Mouse (Mus musculus) frontal cortex, postnatal 36 days (tissue): ENCODE results near the gene Strap.

Experiments
- DNase-seq, 2 experiments: peaks; one replicate each; pipeline ENCODE4 v3.0.0; 2022; ENCODE audit warnings: low spot score in 2 of 2

Strap gene

GRCm38 (mm10) chr6:137722220-137722931, 12.5 kb upstream of the Strap start:
- no peak for DNase-seq

GRCm38 (mm10) chr6:137723898-137724297, 11.0 kb upstream of the Strap start:
- DNase-seq: peak in 1 of 2 experiments; percentile 66

- no peak for DNase-seq
Observed at GRCm38 (mm10) chr6:137734460-137734845, 425 bp upstream of the Strap start.

GRCm38 (mm10) chr6:137735671-137736238, 877 bp downstream of the Strap start:
- no peak for DNase-seq

- no peak for DNase-seq
Observed at GRCm38 (mm10) chr6:137740972-137741371, 6.1 kb downstream of the Strap start.

GRCm38 (mm10) chr6:137744700-137745099, 9.8 kb downstream of the Strap start:
- DNase-seq: no peak

GRCm38 (mm10) chr6:137747174-137747928, 12.5 kb downstream of the Strap start:
- DNase-seq: no peak

GRCm38 (mm10) chr6:137751551-137752274, 16.8 kb downstream of the Strap start:
- no peak for DNase-seq

- DNase-seq: no peak
Observed at GRCm38 (mm10) chr6:137752275-137752655, 17.4 kb downstream of the Strap start.

GRCm38 (mm10) chr6:137754056-137754856, 19.4 kb downstream of the Strap start, which contains the start of gene Dera:
TSS of gene Dera (plus strand) at chr6:137754546.
- peak; percentile 17 to 37 for DNase-seq

- no peak for DNase-seq
Observed at GRCm38 (mm10) chr6:137754857-137755232, 20.0 kb downstream of the Strap start.

GRCm38 (mm10) chr6:137756310-137756709, 21.4 kb downstream of the Strap start:
- DNase-seq: peak in 1 of 2 experiments; percentile 46

- no peak for DNase-seq
Observed at GRCm38 (mm10) chr6:137757891-137758290, 23.0 kb downstream of the Strap start.

- peak in 1 of 2 experiments; percentile 29 for DNase-seq
Observed at GRCm38 (mm10) chr6:137759681-137760080, 24.8 kb downstream of the Strap start.

GRCm38 (mm10) chr6:137760966-137761365, 26.1 kb downstream of the Strap start:
- peak; percentile 22 to 28 for DNase-seq

- DNase-seq: no peak
Observed at GRCm38 (mm10) chr6:137764572-137765210, 29.8 kb downstream of the Strap start.

GRCm38 (mm10) chr6:137766177-137766576, 31.3 kb downstream of the Strap start:
- no peak for DNase-seq

GRCm38 (mm10) chr6:137771621-137772250, 36.9 kb downstream of the Strap start:
- DNase-seq: no peak

- no peak for DNase-seq
Observed at GRCm38 (mm10) chr6:137772918-137773636, 38.2 kb downstream of the Strap start.

GRCm38 (mm10) chr6:137773637-137774028, 38.8 kb downstream of the Strap start:
- no peak for DNase-seq
